Mouse (Mus musculus) duodenum, adult 2 months (tissue): Measurements from ENCODE around the gene L1cam. TPM values are rescaled to one million over a fixed set of nuclear protein-coding genes. Genes with fewer than 3 reads are reported as not detected.

Source experiments
- polyA plus RNA-seq: library from polyadenylated mRNA; depleted of rRNA; stranded (reverse); fragments of >200 nt; gene quantifications from 2 replicates; pipeline ENCODE4 v1.2.3, GENCODE M21; 2012; ENCODE audit warnings: low replicate concordance; rRNA removed

Gene L1cam
- 8.4 and 14.6 TPM in 2 replicates for polyA plus RNA-seq

DNA sequence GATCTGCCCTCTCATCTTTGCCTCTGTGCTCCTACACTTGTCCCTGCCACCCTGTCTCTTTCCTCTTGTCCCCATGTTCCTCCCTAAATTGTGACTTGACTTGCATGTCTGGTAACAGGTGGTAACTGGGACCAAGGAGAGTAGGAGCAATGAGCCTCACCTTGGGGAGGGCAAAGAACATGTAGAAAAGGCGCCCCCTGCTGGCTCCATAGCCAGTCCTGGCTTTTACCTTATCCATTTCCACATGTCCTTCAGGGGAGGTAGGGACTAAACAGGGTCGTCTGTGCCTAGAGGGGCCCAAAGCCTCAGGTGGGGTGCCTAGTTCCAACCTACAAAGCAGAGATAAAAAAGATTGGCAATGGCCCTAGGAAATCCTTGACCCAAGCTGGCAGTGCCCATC, at the start of gene L1cam:
Gene L1cam, minus strand, starts transcription at position 387 of the 400 bp plus-strand sequence.

DNA sequence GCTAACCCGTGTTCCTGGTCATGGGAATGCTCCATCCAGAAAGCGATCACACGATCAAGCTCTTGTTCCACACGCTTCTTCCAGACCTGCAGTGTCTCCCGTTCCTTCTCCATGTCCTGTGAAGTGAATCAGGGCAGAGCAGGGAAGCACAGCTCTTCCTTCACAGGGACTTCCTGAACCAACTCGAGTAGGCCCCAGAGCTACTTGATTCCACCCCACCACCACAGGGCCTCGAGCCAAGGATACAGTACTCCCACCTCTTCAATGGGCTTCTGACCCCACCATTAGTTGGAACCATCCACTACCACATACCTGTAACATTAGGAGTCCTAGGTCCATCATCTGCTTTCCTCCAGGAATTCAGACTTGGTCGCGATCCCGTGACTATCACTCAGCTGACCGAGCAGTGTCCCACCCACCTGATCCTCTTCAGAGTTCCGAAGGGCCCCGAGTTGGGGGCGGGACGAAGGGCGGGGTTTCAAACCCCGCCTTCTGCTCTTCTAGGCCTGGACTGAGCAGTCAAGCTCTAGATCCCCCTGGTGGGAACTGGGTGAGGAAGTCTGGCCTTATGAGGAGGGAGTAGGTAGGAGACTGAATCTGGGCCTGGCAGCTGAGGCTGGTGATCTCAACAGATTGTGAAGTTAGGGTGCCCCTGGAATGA, 34.6 kb upstream of the L1cam start, which contains the start of gene Renbp:
Gene Renbp, minus strand, starts transcription at position 449 of the 661 bp plus-strand sequence.

DNA sequence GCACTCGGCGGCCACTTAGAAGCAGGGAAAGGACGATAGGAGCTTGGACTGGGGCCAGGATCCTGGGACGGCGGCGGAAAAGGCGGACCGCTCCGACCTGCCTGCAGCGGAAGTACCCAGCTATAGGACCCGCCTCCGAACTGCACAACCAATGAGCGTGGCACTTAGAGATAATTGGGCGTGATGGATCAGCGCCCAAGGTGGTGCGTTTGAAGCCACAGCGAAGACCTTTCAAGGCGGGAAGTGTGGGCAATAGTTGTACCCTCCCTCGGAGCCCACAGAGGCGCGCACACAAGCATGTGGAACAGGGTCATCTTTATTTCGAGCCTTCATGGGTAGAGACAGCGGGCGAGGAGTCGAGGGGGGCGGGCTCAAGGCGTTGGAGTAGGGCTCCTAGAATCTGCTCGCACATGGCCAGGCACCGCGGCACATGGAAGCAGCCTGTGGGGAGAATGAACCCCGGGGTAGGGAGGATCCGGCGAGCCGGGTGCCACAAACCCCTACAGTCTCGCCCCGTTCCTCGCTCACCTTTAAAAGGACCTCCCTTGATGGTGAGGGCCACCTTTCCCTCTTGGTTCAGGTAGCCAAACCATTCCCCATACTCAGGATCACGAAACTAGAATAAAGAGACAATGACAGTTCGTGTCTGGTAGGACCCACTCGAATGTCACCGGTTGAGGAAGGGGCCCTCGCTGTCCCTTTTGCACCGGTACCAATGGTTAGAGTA, 26.1 kb upstream of the L1cam start, which contains the start of the genes Arhgap4 and Naa10:
Gene Arhgap4, minus strand, starts transcription at position 48 of the 727 bp plus-strand sequence.
Gene Naa10, minus strand, starts transcription at position 122 of the 727 bp plus-strand sequence.

DNA sequence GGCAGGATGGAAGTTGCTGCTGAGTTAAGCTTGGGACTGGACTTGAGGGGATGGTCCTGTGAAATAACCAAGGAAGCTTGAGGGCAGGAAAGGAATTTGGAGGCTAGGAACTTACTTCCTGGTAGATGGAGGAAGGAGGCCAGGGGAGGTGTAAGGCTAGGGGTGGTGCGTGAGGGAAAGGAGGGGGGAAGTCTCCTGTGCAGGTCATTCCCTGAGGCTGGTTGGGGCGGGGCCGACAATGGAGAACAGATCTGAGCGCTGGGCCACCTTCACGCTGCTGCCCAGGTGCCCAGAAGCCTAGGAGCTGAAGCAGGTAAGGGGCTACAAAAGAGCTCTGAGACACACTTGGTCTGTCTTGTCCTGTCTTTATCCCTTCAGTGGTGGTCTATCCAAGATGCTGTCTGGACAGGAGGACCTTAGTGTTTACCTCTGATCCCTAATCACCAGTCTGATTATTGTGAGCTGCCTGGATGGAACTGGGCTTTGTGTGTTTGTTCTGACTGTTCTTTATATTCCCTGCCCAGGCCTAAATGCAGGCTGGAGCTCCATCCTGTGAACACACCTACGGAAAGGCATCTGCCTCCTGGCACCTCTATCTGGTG, 4.3 kb downstream of the L1cam start, which contains the start of gene Avpr2:
Gene Avpr2, plus strand, starts transcription at position 552 of the 602 bp plus-strand sequence.

DNA sequence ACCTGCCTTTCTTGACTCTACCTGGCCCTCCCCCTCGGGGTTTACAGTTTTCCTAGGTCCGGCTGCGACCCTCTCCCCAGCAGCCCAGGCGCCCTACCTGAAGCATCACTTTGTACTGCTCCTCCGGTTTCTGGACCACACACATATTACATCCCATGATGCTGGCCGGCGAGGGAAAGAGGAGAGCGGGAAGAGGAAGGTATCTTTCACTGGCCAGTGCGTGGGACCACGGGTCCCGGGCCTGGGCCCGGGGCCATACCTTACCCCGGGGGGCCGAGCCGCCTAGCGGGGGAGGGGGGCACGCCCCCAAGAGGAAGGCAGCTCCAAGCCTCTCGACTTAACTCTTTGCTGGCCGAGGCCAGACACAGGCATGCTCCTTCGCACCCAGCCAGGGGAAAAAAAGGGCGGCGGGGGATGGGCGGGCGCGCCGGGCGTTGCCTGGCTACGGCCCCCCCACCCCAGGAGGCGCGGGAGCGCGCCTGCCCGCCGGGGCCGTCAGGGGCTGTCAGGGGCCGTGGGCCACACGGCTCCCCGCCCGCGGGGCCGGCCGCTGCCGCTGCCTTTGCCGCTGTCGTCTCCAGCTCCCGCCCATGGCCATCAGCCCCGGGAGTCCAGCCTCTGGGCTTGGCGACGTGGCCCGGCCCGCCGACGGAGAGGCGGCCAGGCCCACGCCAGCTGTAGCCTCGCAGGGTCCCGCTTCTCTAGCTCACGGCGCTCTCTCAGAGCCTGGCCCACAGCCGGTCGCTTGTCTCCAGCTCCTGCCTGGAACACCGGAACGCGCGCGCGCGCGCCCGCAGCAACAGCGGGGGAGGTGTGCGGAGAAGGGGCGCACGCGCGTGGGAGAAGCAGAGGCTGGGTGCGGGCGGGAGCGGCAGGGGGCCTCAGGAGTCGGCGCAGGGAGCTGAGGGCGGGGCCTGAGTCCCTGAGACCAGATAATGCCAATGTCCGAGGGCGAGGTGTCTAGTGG, 71.4 kb downstream of the L1cam start, which contains the start of gene Pdzd4:
Gene Pdzd4, minus strand, starts transcription at position 785 of the 967 bp plus-strand sequence.

Other genes starting within 250 kb of the L1cam start
- gene Pnck, start 236.0 kb downstream of the L1cam start, polyA plus RNA-seq = 5.9 and 6.7 TPM in 2 replicates
- gene Slc6a8, start 223.0 kb downstream of the L1cam start, polyA plus RNA-seq = 267 and 893 TPM in 2 replicates
- 20.5 and 29.9 TPM in 2 replicates for gene Bcap31, start 179.9 kb downstream of the L1cam start, polyA plus RNA-seq
- gene Abcd1, start 179.5 kb downstream of the L1cam start, polyA plus RNA-seq = 59.1 and 133 TPM in 2 replicates
- 0.17 and 0.67 TPM in 2 replicates for gene Plxnb3, start 139.0 kb downstream of the L1cam start, polyA plus RNA-seq
- 3.5 and 6.0 TPM in 2 replicates for gene Srpk3, start 121.7 kb downstream of the L1cam start, polyA plus RNA-seq
- gene Idh3g, start 109.2 kb downstream of the L1cam start, polyA plus RNA-seq = 111 and 121 TPM in 2 replicates
- gene Ssr4, start 109.1 kb downstream of the L1cam start, polyA plus RNA-seq = 251 and 470 TPM in 2 replicates
- 0.61 and 0.63 TPM in 2 replicates for gene Pdzd4, start 71.1 kb downstream of the L1cam start, polyA plus RNA-seq
- gene Avpr2, start 4.0 kb downstream of the L1cam start, polyA plus RNA-seq = 0.12 TPM in 1 of 2 replicates, not detected in the other
- 13.0 and 26.2 TPM in 2 replicates for gene Arhgap4, start 25.8 kb upstream of the L1cam start, polyA plus RNA-seq
- gene Naa10, start 25.8 kb upstream of the L1cam start, polyA plus RNA-seq = 45.3 and 49.0 TPM in 2 replicates
- 1.5 and 1.6 TPM in 2 replicates for gene Renbp, start 34.7 kb upstream of the L1cam start, polyA plus RNA-seq
- 32.2 and 81.2 TPM in 2 replicates for gene Hcfc1, start 70.3 kb upstream of the L1cam start, polyA plus RNA-seq
- gene Irak1, start 127.8 kb upstream of the L1cam start, polyA plus RNA-seq = 62.8 and 156 TPM in 2 replicates
- gene Opn1mw, start 231.4 kb upstream of the L1cam start, polyA plus RNA-seq = not detected in 2 replicates
- 1.9 and 2.2 TPM in 2 replicates for gene Mecp2, start 239.3 kb upstream of the L1cam start, polyA plus RNA-seq